Mouse (Mus musculus): ENCODE results near the gene Ppp1r9a.

- TF ChIP-seq POLR2A (IDR thresholded peaks at IDR 0.05; ENCODE audit: borderline replicate concordance, extremely low read depth, insufficient read depth, insufficient read length, poor library complexity, severe bottlenecking) (no peak), CTCF (IDR thresholded peaks at IDR 0.05; ENCODE audit: borderline replicate concordance, extremely low read depth, insufficient read depth, insufficient read length) (no peak)
Observed at GRCm38 (mm10) chr6:5079108-5079507, 176.4 kb downstream of the Ppp1r9a start.
